Mouse (Mus musculus) C3H10T1/2 (cell line): ENCODE results near the gene Sbds. TPM values are rescaled to one million over a fixed set of nuclear protein-coding genes. Genes with fewer than 3 reads are reported as not detected.

Experiments used
- polyA plus RNA-seq, 2 experiments: library from polyadenylated mRNA; unstranded; fragments of >200 nt; fragmentation: generic; extraction: Trizol; gene quantifications; one replicate each; pipeline ENCODE4 v1.2.1; 2012; ENCODE audit warnings: missing spikeins in 2 of 2

The Sbds gene
- 10 to 100 TPM; 10.9 to 29.7 TPM for polyA plus RNA-seq

GRCm38 (mm10) chr5:130255017-130255720, at the start of gene Sbds, which contains the start of gene Tyw1:
Sbds (minus strand) TSS chr5:130255530.
Tyw1 (plus strand) TSS chr5:130255619.

GRCm38 (mm10) chr5:130216781-130217180, 38.5 kb downstream of the Sbds start, which contains the start of gene Tmem248:
Tmem248 (plus strand) TSS chr5:130217081.

Other genes starting within 250 kb of the Sbds start
- gene Asl, start 226.3 kb downstream of the Sbds start, polyA plus RNA-seq = 10 to 100 TPM; 53.7 to 58.6 TPM
- 10 to 100 TPM; 12.1 to 27.1 TPM for gene Crcp, start 226.2 kb downstream of the Sbds start, polyA plus RNA-seq
- 10 to 100 TPM in 1 of 2 experiments, 1 to 10 TPM in 1; 7.0 to 40.9 TPM for gene Tpst1, start 182.2 kb downstream of the Sbds start, polyA plus RNA-seq
- gene Kctd7, start 110.7 kb downstream of the Sbds start, polyA plus RNA-seq = 1 to 10 TPM in 1 of 2 experiments, under 1 TPM in 1; 0.36 to 4.6 TPM
- 10 to 100 TPM in 1 of 2 experiments, 1 to 10 TPM in 1; 1.7 to 13.0 TPM for gene Rabgef1, start 83.7 kb downstream of the Sbds start, polyA plus RNA-seq
- gene Tmem248, start 38.4 kb downstream of the Sbds start, polyA plus RNA-seq = 10 to 100 TPM; 14.9 to 21.0 TPM
- 10 to 100 TPM; 13.8 to 19.3 TPM for gene Tyw1, start 89 bp upstream of the Sbds start, polyA plus RNA-seq
- under 1 TPM; 0.05 to 0.20 TPM for gene Caln1, start 113.9 kb upstream of the Sbds start, polyA plus RNA-seq
- gene A330070K13Rik, start 129.1 kb upstream of the Sbds start, polyA plus RNA-seq = not detected